Mouse (Mus musculus) left cerebral cortex, adult 2 months (tissue): ENCODE measurements around the gene Zfp385c. TPM values are rescaled to one million over a fixed set of nuclear protein-coding genes. Genes with fewer than 3 reads are reported as not detected.

Experiments used
- DNase-seq, 2 experiments: peaks; one replicate each; pipeline ENCODE4 v3.0.0; 2021 to 2022; ENCODE audit warnings: low spot score in 2 of 2, mixed read lengths in 1 of 2; ENCODE audit errors: extremely low spot score in 1 of 2
- H3K27ac ChIP-seq: fragments of 200-600 bp; 2 replicates; pipeline ENCODE4 v1.8.1; 2022
- H3K4me3 ChIP-seq: fragments of 200-600 bp; 2 replicates; pipeline ENCODE4 v1.8.1; 2022
- CTCF ChIP-seq: fragments of 200-600 bp; IDR thresholded peaks from 2 replicates; pipeline ENCODE4 v1.8.1; 2022; ENCODE audit warnings: antibody characterized with exemption, mild to moderate bottlenecking, moderate library complexity
- intact Hi-C: fragments of 180-260 bp; cut with DNase I; formaldehyde crosslinking; loops from one replicate; pipeline ENCODE4 v1.15.1; 2025
- total RNA-seq, 2 experiments: library from RNA; stranded (reverse); gene quantifications; 2 replicates each; pipeline ENCODE4 v1.2.3; 2021

Gene Zfp385c
- total RNA-seq, 2 experiments from 2014 or later, result 0.16 to 0.26 TPM

DNA sequence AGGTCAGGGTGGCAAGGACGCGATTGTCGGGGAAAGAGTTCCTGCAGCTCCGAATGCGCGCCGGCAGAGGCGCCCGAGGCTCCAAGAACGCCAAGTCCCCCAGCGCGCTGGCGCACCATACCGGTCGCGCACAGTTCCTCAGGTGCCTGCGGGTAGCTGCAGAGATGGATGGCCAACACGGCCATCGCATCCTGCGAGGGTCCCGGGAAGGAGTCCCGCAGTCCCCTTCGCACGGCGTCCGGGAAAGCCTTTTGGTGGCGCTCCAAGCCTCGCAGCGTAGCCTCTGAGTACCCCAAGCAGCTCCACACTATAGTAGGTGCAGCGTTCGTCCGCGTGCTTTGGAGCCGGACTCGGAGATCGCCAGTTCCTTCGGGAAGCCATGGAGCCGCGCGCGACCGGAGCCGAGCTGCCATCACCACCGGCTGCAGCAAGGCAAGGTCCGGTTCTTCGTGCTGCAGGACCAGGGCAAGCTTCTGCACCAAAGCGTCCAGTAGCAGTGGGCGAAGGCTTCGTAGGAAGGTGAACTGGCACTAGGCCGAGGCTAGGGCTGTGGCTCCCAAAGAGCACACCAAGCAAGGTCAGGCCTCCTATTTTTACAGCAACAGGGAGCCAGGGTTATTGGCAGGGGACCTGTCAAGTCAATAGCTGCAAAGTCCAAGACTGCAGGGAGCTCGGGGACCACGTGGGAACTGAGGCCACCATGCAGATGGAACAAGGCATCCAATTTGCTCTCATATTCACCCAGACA is 51.9 kb downstream of the Zfp385c start:
- no peak overlapping the region for H3K27ac ChIP-seq
- peak; percentile 57 for TF ChIP-seq CTCF
- intact Hi-C loops, result loop anchor here (5.0 kb wide), 1 partner anchor 52 kb away; the partner anchor contains the start of gene Zfp385c
- DNase-seq, result peak; percentile 58 to 71
- peak overlapping the region; percentile 50 for H3K4me3 ChIP-seq

DNA sequence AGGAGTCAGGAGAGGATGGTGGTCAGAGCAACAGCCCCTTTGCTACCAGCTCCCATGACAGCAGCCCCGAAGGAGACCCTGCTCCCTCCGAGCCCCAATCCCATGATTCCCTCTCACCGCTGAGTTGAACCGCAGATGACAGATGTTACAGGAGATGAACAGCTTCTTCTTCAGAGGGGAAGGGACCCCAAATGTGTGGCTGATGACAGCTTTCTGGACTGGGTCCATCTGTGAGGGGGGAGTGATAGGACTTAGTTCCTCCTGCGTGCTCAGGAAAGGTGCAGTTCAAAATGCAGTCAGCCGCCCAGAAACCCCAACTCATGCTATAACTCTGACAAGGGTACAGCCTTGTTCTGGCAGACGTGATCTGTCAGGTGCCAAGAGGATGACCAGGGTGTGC is 57.7 kb downstream of the Zfp385c start:
- Histone ChIP-seq H3K4me3 (no peak overlapping the region), H3K27ac (no peak overlapping the region)
- TF ChIP-seq CTCF, result no peak
- no peak for DNase-seq
- intact Hi-C loops, result loop anchor here (10.0 kb wide), 1 partner anchor 230 kb away; no protein-coding TSS in a partner anchor

DNA sequence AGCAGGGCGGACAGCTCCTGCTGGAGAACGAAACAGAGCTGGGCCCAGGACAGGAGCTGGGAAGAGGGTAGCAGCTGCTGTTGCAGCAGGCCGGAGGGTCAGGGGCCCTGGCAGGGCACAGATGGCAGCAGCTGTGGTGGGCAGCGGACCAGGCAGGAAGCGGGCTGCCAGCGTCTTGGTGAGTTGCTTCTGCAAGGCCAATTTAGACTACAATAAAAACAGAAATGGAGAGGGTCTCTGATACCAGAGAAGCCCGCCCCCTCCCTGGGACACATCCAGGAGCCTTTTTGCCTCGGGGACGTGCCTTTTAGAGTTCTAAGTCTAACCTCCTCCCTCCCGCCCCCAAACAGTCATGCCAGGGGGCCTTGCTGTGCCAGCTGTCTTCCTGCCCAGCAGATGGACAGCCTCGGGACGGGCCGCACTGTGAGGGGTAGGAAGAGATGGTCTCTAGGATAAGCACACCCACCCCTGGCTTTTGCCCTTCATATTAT is 63.3 kb downstream of the Zfp385c start:
- no peak for DNase-seq
- Histone ChIP-seq H3K27ac (no peak overlapping the region), H3K4me3 (no peak overlapping the region)
- TF ChIP-seq CTCF, result no peak
- intact Hi-C loops, result no loop called here

DNA sequence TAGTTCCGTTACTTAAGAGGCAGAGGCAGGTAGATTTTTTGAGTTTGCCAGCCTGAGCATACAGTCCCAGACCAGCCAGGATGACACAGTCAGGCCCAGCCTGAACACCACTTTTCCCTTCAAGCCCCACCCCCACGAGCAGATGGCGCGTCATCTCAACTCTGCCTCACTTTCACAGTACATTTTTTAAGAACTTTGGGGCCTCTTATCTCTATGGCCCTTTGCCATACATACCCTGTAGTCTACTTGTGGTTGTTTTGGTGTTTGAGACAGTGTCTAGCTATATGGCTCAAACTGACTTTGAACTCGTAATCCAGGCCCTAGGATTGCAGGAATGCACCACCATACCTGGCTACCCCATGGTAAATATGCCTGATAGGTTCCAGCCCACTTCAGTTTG is 64.2 kb downstream of the Zfp385c start:
- no peak for TF ChIP-seq CTCF
- no peak overlapping the region for H3K27ac ChIP-seq

DNA sequence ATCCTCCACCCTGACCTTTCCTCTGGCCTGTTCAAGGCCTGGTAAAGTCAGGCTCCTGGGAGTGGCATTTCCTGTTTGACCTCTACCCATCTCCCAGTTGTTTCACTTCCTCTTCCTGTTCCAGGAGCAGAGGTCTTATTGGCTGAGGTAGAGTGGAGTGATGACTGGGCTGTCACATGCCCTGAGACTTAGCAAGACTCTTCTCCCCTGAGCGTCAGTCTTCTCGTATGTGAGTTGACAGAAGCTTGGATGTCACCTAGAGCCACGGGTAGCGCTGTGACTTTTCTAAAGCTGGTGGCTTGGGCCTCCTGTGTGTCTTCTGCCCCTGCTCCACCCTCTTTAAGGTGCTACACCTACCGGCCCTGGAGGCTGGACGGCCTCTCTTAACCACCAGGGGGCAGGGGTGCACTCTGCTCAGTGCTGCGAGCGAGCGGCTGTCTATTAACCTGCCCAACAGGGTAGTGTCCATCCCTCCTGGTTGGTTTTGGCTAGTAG is 65.5 kb downstream of the Zfp385c start:
- TF ChIP-seq CTCF, result peak; percentile 85
- no peak overlapping the region for H3K4me3 ChIP-seq
- peak; percentile 67 to 77 for DNase-seq
- no peak overlapping the region for H3K27ac ChIP-seq
- intact Hi-C loops, result loop anchor here (1.0 to 2.0 kb wide), 2 partner anchors 68 to 76 kb away; no protein-coding TSS in a partner anchor

More for the DNA sequence above, 64.2 kb downstream of the Zfp385c start:
- intact Hi-C loops, result no loop called here
- DNase-seq, result no peak
- H3K4me3 ChIP-seq, result no peak overlapping the region

DNA sequence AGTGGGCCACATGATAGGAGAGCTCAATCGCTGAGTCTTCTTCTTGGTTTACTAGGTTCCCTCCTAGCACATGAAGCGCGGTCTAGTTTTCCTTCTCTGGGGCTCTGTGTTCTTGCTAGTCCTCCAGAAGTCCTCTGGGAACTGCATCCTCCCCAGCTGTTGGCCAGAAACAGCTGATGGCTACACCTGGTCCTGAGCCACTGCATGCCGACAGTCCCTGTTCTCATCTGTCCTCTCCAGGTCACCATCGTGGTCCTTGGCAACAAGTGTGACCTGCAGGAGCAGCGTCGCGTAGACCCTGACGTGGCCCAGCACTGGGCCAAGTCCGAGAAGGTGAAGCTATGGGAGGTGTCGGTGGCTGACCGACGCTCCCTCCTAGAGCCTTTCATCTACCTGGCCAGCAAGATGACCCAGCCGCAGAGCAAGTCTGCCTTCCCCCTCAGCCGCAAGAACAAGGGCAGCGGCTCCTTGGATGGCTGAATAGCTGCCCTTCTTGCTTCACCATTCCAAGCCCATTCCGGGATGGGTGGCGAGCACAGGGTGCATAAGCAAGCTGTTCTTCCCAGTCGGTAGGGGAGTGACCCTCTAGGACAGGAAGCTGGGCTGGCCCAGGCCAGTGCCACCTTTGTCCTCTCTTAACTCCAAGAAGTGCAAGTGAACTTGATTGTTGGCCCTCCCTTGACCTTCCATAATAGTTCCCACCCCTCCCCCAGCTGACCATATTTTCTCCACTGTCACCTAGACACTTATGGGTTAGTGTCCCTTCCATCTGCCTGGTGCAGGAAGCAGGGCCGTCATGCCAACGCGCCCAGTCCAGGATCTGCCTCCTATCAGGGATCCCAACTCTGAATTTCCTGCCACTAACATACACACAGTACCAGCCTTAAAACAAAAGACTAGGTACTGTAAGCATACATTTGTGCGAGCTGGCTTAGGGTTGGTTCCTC is 66.2 kb downstream of the Zfp385c start:
- intact Hi-C loops, result loop anchor here (2.0 kb wide), 1 partner anchor 77 kb away; no protein-coding TSS in a partner anchor
- Histone ChIP-seq H3K4me3 (no peak overlapping the region), H3K27ac (no peak overlapping the region)
- TF ChIP-seq CTCF, result no peak
- no peak for DNase-seq

DNA sequence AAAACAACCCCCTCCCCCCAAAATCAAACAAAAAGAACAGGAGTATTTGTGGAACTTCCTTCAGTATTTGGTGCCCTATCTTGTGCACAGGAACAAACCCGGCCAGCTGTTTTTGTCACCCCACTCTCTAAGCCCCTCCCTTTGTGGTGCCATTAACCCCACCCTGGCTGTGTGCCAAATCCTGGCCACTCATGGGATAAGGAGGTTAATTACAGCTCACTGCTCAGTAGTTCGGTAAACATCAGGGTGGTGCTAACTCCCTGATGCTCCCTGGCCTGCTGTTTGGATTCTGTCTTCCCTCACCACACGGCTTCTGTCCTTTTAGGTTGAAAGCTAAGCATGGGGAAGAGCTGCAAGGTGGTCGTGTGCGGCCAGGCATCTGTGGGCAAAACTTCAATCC is 68.4 kb downstream of the Zfp385c start:
- intact Hi-C loops, result no loop called here
- no peak overlapping the region for H3K4me3 ChIP-seq
- H3K27ac ChIP-seq, result no peak overlapping the region
- no peak for TF ChIP-seq CTCF
- DNase-seq, result no peak

DNA sequence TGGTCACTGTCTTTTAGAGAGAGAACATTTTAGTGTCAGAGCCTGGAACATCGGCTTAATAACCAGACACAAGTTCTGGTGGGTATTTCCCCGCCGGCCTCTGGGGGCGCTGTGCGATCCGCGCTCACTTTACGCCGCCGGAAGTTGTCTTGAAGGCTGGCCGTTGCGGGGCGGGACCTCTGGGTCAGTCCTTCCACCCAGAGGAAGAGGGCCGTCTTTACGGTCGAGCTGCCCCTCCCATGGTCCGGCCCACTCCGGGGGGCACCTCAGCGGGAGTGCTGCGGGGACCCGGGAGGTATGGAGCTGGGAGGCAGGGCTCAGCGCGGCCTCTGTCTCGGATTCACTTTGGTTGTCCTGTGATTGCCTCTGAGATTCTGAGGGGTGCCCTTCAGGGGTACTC is 69.5 kb downstream of the Zfp385c start:
- H3K4me3 ChIP-seq, result peak overlapping the region; percentile 69
- peak; percentile 99 for TF ChIP-seq CTCF
- DNase-seq, result peak; percentile 96 to 97
- peak overlapping the region; percentile 91 for H3K27ac ChIP-seq
- intact Hi-C loops, result no loop called here

DNA sequence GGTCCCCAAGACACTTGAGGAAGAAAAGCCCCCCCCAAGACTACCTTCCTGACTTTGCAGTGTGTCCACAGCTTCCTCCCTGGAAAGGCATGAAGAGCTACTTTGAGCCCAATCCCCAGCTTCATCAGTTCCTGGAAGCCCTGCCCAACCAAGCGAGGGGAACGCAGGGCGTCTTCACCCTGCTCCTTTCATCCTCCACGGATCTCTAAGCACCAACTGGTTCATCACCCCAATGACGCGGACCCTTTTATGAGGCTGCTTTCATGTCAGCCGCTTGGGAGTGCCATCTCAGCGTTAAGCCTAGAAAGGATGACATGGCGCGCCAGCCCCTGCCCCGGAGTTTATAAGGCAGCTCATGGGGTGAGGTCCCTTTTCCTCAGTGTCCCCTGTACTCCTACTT is 72.3 kb downstream of the Zfp385c start, which contains the start of gene Dnajc7:
Gene Dnajc7 (minus strand): TSS at position 187 of the 400 bp plus-strand sequence.
- Histone ChIP-seq H3K4me3 (peak within 1 kb of the TSS; percentile 86), H3K27ac (peak within 1 kb of the TSS; percentile 90)
- no peak for TF ChIP-seq CTCF
- intact Hi-C loops, result loop anchor here (2.0 kb wide), 1 partner anchor 49 kb away; no protein-coding TSS in a partner anchor
- no peak for DNase-seq

DNA sequence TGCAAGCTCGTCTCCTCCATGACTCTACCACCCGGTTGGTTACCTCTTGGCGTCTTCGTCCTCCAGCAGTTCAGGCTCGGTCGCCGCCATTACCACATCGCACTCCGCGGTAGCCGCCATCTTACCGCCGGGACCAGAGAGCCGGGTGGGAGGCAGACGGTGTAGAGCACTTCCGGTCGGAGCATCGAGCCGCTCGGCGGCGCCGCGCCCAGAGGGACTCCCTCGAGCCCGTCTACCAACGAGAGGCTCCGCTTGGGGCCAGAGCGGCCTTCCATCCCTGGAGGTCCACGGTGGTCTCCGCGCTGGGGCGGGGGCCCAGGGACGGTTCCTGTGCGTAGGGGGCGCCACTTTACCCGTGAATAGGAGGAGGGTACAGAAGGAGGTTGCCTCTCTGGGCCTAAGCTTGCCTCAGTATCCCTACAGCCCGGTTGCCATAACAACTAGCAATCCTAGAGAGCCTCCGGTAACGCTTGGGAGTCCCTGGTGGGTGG is 72.7 kb downstream of the Zfp385c start:
- Histone ChIP-seq H3K27ac (peak overlapping the region; percentile 90), H3K4me3 (peak overlapping the region; percentile 86)
- intact Hi-C loops, result loop anchor here (2.0 kb wide), 1 partner anchor 49 kb away; no protein-coding TSS in a partner anchor
- DNase-seq, result peak; percentile 95 to 97
- TF ChIP-seq CTCF, result peak; percentile 42
